10 mouse cellular contexts compared by ENCODE assay signal in genomic region chrX:53006062-53006461, GRCm38 (mm10). TPM values are rescaled to one million over a fixed set of nuclear protein-coding genes. Genes with fewer than 3 reads are reported as not detected.
DNase-seq lines count a peak whose midpoint lies in the region; ATAC-seq and TF ChIP-seq lines count a peak whose summit lies in the region.
"Had no signal": no experiment of that assay in that cellular context is flagged by ENCODE, and none has a peak within 500 bp of the region (broad histone marks: within the 10 kb centered on the region; RNA-seq: fewer than 3 reads in every experiment).

No protein-coding gene starts in this region.

- DNase-seq in forebrain, embryonic 10.5 days (ENCODE audit: extremely low spot score, low spot score), result no peak
- peak; percentile 39 to 62 for DNase-seq in left cerebral cortex, postnatal 14 days (ENCODE audit: low spot score in 2 of 2)
- DNase-seq in left cerebral cortex, adult 18-20 months (ENCODE audit: low spot score in 2 of 2), result no peak
- no peak for DNase-seq in Patski (ENCODE audit: low read depth, low spot score)
- peak; percentile 74 for DNase-seq in hindlimb bud, embryonic 11.5 days (ENCODE audit: extremely low spot score, low read depth, low spot score)
- DNase-seq in right cerebral cortex, postnatal 14 days, result no peak
- no peak for DNase-seq in right cerebral cortex, postnatal 4 days

- CTCF ChIA-PET in Patski (lab: Charles Lee), result interaction anchor here (0.8 to 2.1 kb wide), 6 partner anchors 9 to 249 kb away, joined by 3 to 14 read pairs (median 3); no protein-coding TSS in a partner anchor

- POLR2A ChIA-PET in Patski (lab: Charles Lee), result no interaction called here

- H3K4me2 ChIP-seq in forebrain, embryonic 13.5 days, result no peak overlapping the region
- H3K4me2 ChIP-seq: hindbrain, embryonic 15.5 days; neural tube, embryonic 13.5 days had no signal

- peak; percentile 43; the same call in 1 of the 2 replicates for ATAC-seq in forebrain, embryonic 13.5 days
- ATAC-seq in Patski, result peak; percentile 44

- in situ Hi-C loops in Patski (cut with MboI; ENCODE audit: low pct_unique_long_range_greater_than_20kb), result no loop called here

- no peak overlapping the region for H3K27ac ChIP-seq in forebrain, embryonic 13.5 days
- H3K27ac ChIP-seq in forebrain, embryonic 10.5 days, result no peak overlapping the region
- H3K27ac ChIP-seq: hindbrain, embryonic 15.5 days; neural tube, embryonic 13.5 days had no signal

- WGBS in forebrain, embryonic 13.5 days, result 42% methylated on average over 3 of the region's 3 CpGs
- 52% methylated on average over 3 of the region's 3 CpGs for WGBS in forebrain, embryonic 10.5 days

- intact Hi-C loops in left cerebral cortex, postnatal 14 days (cut with DNase I), result no loop called here

- no peaks in the 10 kb centered on the region for H3K4me1 ChIP-seq in forebrain, embryonic 13.5 days
- H3K4me1 ChIP-seq in forebrain, embryonic 10.5 days, result no peaks in the 10 kb centered on the region
- H3K4me1 ChIP-seq: hindbrain, embryonic 15.5 days; neural tube, embryonic 13.5 days had no signal

- no peaks in the 10 kb centered on the region for H3K27me3 ChIP-seq in forebrain, embryonic 13.5 days
- no peaks in the 10 kb centered on the region for H3K27me3 ChIP-seq in forebrain, embryonic 10.5 days (ENCODE audit: poor library complexity, severe bottlenecking)
- H3K27me3 ChIP-seq in Patski, result peaks cover 11% of the 10 kb centered on the region
- H3K27me3 ChIP-seq: hindbrain, embryonic 15.5 days; neural tube, embryonic 13.5 days had no signal

- no peak overlapping the region for H3K9ac ChIP-seq in forebrain, embryonic 13.5 days
- H3K9ac ChIP-seq: hindbrain, embryonic 15.5 days; neural tube, embryonic 13.5 days had no signal

- H3K36me3 ChIP-seq in forebrain, embryonic 13.5 days (ENCODE audit: poor library complexity, severe bottlenecking), result peaks cover 1% of the 10 kb centered on the region
- H3K36me3 ChIP-seq in forebrain, embryonic 10.5 days (replicated peaks), result peaks cover 45% of the 10 kb centered on the region
- H3K36me3 ChIP-seq: hindbrain, embryonic 15.5 days had no signal

- no peak overlapping the region for H3K4me3 ChIP-seq in forebrain, embryonic 13.5 days
- H3K4me3 ChIP-seq in forebrain, embryonic 10.5 days, result no peak overlapping the region
- H3K4me3 ChIP-seq: hindbrain, embryonic 15.5 days; neural tube, embryonic 13.5 days had no signal

- peak; percentile 57 for TF ChIP-seq CTCF in Patski (IDR thresholded peaks at IDR 0.05)

- H3K9me3 ChIP-seq in forebrain, embryonic 13.5 days (replicated peaks), result no peaks in the 10 kb centered on the region
- no peaks in the 10 kb centered on the region for H3K9me3 ChIP-seq in forebrain, embryonic 10.5 days
- H3K9me3 ChIP-seq: hindbrain, embryonic 15.5 days; neural tube, embryonic 13.5 days had no signal

RNA-seq across cellular contexts. Expression of gene Hprt, which starts 18.1 kb away (rescaled TPM):
- polyA plus RNA-seq in forebrain, embryonic 13.5 days (2015; fragmentation: Nextera tagmentation; extraction: Ambion mirVana), result 78.1 and 78.3 TPM in 2 replicates
- polyA plus RNA-seq in forebrain, embryonic 10.5 days (2016; fragmentation: Nextera tagmentation; extraction: Ambion mirVana), result 119 and 122 TPM in 2 replicates
- total RNA-seq in left cerebral cortex, postnatal 14 days (2021), result 100 to 1,000 TPM; 142 to 161 TPM
- 100 to 1,000 TPM; 156 to 179 TPM for total RNA-seq in left cerebral cortex, adult 18-20 months (2021)
- 131 TPM for polyA plus RNA-seq in Patski (2021)

Comparison
In these comparisons a context has a peak if more than half of its experiments do, and no peak if none do; other contexts are left out.
1. DNase-seq: peak in left cerebral cortex, postnatal 14 days (2 of 2) and hindlimb bud, embryonic 11.5 days (single experiment); none in forebrain, embryonic 10.5 days (single experiment), left cerebral cortex, adult 18-20 months (0 of 2), Patski (single experiment), right cerebral cortex, postnatal 14 days (single experiment) and right cerebral cortex, postnatal 4 days (single experiment).